Mouse (Mus musculus): ENCODE results near the gene Car8. TPM values are rescaled to one million over a fixed set of nuclear protein-coding genes. Genes with fewer than 3 reads are reported as not detected.
"Not testable (repeated sequence)": the region's sequence is repeated elsewhere in the genome, so short reads cannot be mapped to it uniquely, and the experiment has no call there.

The Car8 gene
- total RNA-seq, 2 experiments from 2014 or later, result 2.5 to 2.8 TPM

DNA sequence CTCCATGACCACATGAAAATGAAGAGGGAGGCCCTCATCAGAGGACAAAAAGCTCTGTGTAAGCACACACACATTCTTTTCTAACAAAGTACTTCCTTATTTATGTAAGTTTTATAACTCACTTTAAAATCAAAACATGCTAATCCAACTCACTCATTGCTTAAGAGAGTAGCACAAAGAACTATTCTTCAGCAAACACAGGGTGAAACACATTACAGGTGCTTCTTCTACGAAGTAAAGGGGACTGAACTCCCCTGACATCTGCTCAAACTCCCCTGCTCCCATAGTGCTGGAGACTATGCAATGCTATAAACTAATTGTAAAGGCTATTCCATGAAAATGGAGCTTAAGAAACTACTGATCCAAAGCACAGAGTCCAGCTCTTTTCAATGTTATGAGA lies 35.5 kb downstream of the Car8 start:
- no peak for DNase-seq

DNA sequence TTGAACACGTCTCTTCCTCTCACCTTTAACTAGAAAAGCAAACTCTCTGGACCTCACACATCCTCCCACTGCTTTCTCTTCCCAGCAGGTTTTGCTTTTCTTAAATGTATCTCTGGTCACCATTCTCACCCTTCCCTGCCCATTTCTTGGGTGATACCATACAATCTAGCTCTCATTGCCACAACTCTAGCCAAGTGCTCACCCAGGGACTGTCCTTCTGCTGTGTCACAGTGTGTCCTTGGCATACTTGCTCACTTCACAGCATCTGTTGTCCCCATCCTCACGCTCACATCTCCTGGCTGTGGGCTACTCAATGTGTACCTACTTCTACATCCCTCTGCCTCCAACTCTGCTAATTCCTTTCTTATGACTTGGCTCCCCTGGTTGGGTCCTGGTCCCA lies 37.2 kb downstream of the Car8 start:
- no peak for DNase-seq

DNA sequence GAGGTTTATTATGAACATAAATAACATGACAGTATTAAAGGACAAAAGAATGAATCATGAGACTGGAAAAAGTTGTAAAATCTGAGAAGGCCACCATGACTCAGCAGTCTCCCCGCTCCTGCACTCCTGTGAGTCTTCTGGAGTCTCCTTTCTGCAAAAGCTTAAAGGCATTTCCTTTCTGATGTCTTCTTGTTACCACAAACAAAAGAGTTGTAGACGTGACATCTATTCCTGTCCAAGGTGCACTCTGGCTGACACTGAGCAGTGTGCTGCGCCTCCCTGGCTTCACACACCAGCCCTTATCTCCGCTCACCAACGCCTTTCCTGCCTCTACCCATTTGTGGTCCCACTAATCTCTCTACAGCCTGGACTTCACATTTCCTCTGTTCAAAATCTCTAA lies 38.8 kb downstream of the Car8 start:
- peak; percentile 22 for DNase-seq

DNA sequence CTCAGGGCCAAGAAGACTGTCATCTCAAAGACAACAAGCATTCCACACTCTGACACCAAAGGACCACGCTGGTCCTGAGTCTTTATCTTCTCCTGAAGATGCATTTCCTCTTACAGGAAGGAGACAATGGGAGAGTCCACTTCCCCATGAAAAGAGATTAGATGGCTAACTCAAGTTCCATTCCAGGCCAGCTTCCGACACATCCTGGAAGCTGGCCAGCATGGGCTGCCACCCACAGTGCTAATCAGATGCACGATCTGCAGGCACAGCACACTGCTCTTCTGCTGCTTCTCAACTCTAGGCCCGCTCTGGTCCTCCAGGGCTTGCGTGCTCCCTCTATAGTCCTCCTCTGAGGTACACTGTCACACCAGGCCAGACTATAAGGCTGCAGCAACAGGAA lies 40.8 kb downstream of the Car8 start:
- no peak for DNase-seq

DNA sequence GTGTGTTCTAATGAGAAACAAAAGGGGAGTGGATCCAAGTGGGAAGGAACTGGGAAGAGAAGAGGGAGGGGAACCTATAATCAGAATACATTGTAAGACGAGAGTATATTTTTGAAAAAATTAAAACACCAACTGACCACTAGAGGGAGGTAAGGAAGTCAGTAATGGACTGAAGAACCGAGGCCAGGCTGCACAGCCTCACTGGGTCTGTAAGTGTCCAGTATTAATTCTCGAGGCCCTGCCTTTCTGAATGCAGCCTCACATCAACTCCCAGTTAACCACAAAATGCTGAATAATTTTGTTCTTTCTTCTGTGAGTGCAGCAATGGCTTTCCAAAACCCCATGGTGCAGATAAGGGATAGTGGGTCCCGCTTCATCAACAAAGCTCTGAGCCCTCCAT lies 48.4 kb downstream of the Car8 start:
- DNase-seq, result no peak

DNA sequence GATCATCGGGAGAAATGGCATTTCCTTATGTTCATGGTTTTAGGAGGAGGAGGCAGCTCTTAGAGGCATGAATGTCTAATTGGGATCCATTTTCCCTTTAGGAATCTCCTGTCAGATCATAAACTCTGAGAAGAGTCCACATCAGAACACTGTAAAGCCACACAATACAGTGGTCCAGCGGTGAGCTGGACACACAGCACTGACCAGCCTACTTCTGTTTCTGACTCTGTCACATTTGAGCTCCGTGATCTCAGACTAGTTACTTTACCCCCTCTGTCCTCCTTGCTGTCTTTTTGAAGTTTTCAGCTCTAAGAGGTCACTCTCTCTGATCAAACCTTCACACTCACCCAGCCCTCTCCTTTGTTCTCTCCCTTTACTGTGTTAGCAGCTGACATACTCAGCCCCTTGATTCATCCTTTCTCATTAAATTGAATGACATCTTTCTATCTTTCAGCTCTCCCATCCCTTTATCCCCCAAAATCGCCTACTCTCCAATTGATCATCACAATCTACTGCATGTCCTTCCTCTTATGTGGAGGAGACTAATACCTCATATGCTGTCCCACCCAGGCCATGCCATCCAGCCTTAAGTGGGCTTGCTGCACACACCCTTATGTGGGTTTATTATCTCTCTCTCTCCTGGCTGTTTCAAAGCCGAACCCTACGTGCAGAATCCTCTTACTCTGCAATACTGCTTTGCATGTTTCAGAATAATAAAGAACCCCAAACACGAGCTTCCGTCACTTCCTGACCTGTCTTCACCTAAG lies 51.7 kb downstream of the Car8 start:
- no peak for DNase-seq

DNA sequence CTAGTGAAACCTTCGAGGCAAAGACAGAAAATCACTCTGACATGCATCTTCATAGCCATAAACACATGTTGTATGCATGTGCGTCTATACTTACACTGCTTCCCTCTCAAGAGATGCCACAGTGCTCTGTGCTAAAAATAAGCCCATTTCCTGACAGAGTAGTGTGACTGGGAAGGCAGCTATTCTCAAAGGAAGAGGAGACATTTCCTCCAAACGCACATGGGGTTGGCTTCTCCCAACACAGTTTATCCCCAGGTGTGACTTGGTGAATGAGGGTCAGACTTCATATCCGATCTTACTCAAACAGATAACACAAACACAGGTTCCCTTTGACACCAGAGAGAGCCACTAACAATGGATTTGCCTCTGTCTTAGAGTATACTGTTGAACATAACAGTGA lies 58.3 kb downstream of the Car8 start:
- no peak for DNase-seq

DNA sequence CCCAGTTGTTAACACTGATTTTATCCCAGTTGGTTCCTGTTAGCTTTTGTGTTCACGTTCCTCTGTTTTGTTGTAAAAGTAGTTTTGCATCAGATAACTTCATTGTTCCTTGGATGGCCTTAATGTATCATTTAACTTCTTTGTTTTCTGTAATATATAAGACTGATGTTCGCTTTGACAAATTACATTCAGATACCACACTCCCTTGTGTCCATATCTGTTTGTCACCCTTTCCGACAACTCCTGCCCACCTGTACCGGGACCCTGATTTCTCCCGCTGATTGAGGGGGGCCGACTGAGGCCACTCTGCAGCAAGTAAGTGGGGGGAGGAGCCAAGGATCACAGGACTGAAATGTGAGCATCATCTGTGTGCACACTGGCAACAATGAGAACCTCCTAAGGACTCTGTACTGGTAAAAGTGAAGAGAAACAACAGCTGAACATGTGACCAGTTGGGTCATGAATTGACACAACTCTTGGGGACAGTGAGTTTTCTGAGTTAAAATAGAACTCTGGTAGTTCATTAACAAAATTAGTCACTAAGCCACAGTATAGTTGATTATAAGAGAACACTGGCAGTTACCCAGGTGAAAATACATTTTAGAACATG lies 84.1 kb downstream of the Car8 start:
- DNase-seq, result no peak

DNA sequence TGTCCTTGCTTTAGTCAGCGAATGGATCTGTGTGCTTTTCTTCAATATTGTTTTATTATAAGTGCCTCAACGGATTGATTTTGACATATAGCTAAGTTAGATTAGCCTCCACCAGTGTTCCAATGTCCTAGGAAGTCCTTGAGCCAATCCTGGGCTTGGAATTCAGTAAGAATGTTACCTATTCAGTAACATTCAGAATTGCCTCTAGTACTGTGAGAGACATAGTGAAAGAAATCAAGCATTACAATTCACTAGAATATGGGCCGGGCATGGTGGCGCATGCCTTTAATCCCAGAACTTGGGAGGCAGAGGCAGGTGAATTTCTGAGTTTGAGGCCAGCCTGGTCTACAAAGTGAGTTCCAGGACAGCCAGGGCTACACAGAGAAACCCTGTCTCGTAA lies 84.9 kb downstream of the Car8 start:
- not testable (repeated sequence) for DNase-seq

DNA sequence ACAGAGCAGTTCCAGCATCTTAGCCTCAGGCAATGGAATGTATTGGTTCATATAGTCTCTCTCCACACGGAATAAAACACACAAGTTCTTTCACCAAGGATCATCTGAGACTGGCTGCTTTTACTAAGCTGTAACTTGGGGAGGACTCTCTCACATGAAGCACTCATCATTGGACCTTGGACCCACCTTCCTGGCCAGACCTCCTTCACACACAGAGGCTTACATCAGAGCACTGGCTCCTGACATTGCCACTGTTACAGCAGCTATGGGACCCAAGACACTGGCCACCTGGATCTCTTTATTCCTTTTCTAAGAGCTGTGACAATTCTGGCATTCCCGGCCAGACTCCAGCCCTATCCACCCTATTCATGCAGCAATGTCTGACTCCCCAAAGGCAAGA lies 101.4 kb downstream of the Car8 start:
- DNase-seq, result no peak

DNA sequence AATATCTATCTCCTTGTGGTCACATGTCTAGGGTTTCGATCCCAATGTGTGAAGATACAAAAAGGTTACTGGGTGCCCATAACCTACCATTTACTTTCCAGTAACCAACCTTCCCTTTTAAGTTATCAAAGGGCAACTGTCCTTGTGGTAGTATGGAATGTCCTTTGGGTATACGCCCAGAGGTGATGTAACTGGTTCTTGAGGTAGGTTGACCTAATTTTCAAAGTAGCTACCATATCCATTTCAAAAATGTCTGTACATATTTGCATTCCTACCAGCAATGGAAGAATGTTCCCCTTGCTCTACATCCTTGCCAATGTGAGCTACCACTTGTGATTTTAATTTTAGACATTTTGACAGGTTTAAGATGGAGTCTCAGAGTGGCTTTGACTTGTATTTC lies 106.8 kb downstream of the Car8 start:
- no peak for DNase-seq

DNA sequence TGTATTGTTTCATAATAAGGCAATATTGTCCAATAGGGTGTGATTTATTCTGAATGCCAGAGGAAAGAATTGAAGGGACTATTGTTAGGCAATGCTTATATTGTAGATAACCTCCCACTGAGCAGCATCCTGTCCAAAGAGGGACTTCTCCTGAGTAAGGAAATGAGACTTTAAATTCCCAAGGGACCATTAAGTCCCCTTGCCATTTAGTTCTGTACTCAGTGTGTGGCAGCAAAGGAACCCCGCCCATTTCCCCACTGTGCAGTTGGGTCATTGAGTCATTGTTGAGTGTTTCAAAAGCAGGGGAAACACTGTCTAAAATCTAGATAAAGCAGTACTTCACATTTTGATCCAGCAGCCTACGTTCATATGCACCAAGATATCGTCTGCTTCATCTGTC lies 125.3 kb downstream of the Car8 start:
- peak; percentile 7 for DNase-seq

DNA sequence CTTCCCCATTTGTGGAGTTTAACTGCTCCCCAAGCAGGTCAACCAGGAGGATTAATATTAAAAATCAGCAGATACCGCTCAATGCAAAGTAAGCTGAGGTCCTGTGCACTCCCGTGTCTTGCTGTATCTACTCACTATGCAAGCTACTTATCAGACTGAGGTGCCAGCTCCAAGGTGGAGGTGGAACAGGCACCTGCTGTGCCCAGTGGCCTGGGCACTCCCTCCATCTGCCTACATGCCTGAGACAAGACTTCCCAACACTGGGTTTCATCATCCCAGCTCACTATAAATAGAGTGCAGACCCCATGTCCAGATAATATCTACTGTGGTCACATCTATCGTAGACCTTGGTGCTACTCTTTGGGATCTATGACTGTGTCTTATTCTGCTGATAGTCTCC lies 127.0 kb downstream of the Car8 start:
- no peak for DNase-seq

DNA sequence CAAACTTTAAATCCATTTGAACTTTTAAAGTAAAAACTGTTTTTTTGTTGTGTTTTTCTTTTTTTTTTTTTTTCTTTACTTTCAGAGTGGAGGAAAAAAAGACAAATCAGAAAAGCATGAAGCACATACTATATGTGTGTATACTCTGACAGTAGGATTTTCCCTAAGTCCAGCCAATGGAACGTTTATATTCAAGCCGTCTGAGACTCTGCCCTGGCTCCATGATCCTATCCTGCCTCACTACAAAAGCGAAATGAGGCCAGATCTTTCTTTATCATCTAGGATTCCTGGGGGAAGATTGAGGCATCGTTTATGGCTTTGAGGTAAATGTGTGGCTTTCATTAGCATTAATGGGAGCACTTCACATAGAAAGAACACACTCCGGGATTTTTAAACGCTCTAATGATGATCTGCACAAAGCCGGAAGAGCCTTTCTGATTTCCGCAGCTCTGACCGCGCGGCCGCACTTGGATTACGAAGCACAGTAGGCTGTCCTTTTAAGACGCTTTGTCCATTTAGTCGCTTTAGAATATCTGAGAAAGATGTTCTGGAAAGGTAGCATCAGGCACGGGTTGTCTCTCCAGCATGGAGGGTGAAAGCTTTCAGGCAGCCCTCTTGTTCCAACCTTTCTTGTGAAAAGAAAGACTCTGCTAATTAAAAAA lies 128.8 kb downstream of the Car8 start:
- no peak for DNase-seq

DNA sequence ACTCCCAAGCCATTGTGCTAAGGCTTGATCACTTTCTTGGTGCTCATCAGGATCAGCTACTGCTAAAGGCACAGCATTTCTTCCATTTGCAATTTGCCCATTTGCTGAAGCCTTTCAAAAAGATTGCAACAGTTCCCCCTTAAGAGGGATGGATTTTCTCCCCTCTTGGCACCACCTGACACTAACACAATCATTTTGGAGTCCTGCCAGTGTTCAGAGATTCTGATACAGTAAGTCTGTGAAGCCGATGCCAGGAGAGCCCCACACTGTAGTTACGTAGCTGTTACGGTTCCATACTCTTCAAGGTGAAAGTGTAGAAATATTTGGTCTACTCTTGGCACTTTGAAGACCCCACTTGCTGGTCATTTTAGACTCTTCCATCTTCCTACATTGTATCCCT lies 137.4 kb downstream of the Car8 start:
- no peak for DNase-seq

DNA sequence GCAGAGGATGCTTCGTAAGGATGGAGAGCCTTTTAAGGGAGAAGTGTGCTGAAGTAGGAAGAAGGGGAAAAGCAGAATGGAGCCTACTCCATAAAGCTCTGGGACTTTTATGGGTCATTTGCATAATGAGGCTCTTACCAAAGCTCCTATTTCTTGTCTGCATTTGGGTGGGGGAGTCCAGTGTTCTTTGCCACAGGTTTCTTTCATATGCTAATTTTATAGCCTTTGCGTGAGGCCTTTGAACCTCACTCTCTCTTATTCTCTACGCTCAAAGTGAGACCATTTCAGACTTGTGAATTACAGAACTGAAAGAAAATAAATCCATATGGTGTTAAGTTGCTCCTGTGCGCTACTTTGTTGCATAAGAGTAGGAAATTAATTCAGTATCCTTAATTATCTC lies 140.8 kb downstream of the Car8 start:
- DNase-seq, result no peak

DNA sequence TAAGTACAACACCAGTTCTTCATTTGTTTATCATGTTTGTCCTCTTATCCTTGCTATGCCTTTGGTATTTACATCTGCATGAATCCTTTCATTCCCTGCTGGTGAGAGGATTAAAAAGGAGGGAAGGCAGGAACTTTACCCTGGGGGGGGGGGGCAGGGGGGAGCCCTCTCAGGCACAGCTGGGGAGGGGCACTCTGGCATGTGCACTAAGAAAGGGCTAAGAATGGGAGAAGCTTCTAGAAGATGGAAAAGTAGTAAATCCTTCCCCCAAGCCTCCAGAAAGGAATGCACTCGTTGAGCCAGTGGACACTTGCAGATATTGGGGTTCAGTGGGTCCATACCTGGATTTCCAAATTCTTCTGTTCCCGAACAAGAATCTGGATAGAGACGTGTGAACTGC lies 141.2 kb downstream of the Car8 start:
- DNase-seq, result no peak

DNA sequence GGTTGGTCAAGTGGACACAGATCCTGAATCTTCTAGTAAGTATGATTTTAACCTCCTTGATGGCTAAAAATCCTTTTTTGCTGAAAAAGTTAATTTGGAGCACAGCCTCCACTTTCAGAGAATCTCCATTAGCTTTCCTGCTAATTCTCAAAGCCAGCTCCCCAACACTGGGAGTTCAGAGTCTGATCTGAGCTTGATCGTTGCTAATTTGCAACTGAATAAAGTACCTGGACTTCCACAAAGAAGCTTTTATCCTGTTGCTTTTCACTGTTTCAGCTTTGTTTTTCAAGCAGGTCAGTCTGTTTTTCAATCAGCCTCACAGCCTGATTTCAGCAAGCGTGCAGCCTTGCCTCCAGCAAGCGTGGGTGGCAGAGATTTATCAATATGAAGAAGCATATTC lies 145.3 kb downstream of the Car8 start:
- DNase-seq, result not testable (repeated sequence)

Small RNA genes lying within 50 kb of the gene (microRNA-seq; reads per million reads assigned to microRNA genes)
- 0 reads per million in 2 experiments for gene Gm25355 (ENCODE audit: borderline replicate concordance in 2 of 2)
